ENCODE assay signal across 18 mouse cellular contexts in genomic region chr10:77481814-77482213, GRCm38 (mm10).
"Had no signal": no experiment of that assay in that cellular context is flagged by ENCODE, and none has a peak within 500 bp of the region (broad histone marks: within the 10 kb centered on the region; RNA-seq: fewer than 3 reads in every experiment).

No protein-coding gene starts in this region.

- ATAC-seq: liver, embryonic 12.5 days; midbrain, embryonic 13.5 days; midbrain, embryonic 16.5 days had no signal

- DNase-seq: kidney, adult 8-10 months; kidney, postnatal 10 days; kidney, postnatal 36 days; liver; lung, adult 18-20 months; lung, postnatal 10 days; lung, postnatal 36 days; thymus, adult 18-20 months; thymus, postnatal 36 days had no signal

- H3K27me3 ChIP-seq: kidney, embryonic 15.5 days; limb, embryonic 13.5 days; liver, embryonic 12.5 days; liver, embryonic 15.5 days; lung, embryonic 15.5 days; megakaryocyte, embryonic 14.5 days; midbrain, embryonic 13.5 days; stomach, embryonic 15.5 days had no signal
